In genomic region chr7:65076134-65076533, GRCm38 (mm10) we compare ENCODE assay signal across 24 mouse cellular contexts.
"Had no signal": no experiment of that assay in that cellular context is flagged by ENCODE, and none has a peak within 500 bp of the region (broad histone marks: within the 10 kb centered on the region; RNA-seq: fewer than 3 reads in every experiment).

No protein-coding gene starts in this region.

- H3K4me2 ChIP-seq: heart, embryonic 11.5 days; heart, embryonic 13.5 days; heart, embryonic 15.5 days; hindbrain, embryonic 13.5 days; hindbrain, embryonic 15.5 days; limb, embryonic 12.5 days; liver, embryonic 11.5 days; liver, embryonic 13.5 days had no signal

- H3K9ac ChIP-seq: forebrain, postnatal 0 days; heart, embryonic 13.5 days; heart, embryonic 15.5 days; hindbrain, embryonic 13.5 days; hindbrain, embryonic 15.5 days; limb, embryonic 12.5 days; liver, embryonic 13.5 days had no signal

- H3K27me3 ChIP-seq: heart, embryonic 13.5 days; heart, embryonic 15.5 days; hindbrain, embryonic 13.5 days; hindbrain, embryonic 15.5 days; limb, embryonic 12.5 days; liver, embryonic 13.5 days had no signal

- DNase-seq: forebrain, postnatal 0 days; gastrocnemius, postnatal 14 days; gastrocnemius, postnatal 36 days; heart, adult 2 months; heart, postnatal 14 days; heart, postnatal 36 days; kidney, adult 11 months; kidney, adult 8-10 months; kidney, postnatal 10 days; kidney, postnatal 25 days; kidney, postnatal 4 days; liver; liver, embryonic 13.5 days had no signal

- H3K4me1 ChIP-seq: heart, embryonic 13.5 days; heart, embryonic 15.5 days; limb, embryonic 12.5 days; liver, embryonic 13.5 days had no signal

- H3K9me3 ChIP-seq: heart, embryonic 13.5 days; heart, embryonic 15.5 days; hindbrain, embryonic 13.5 days; hindbrain, embryonic 15.5 days; limb, embryonic 10.5 days; limb, embryonic 12.5 days; liver, embryonic 13.5 days had no signal

- H3K27ac ChIP-seq: heart, adult 2 months; heart, embryonic 13.5 days; heart, embryonic 15.5 days; hindbrain, embryonic 13.5 days; hindbrain, embryonic 15.5 days; hindbrain, postnatal 0 days; limb, embryonic 10.5 days; limb, embryonic 12.5 days; liver, embryonic 13.5 days had no signal

- H3K4me3 ChIP-seq: heart, adult 2 months; heart, embryonic 13.5 days; heart, embryonic 15.5 days; hindbrain, embryonic 13.5 days; hindbrain, embryonic 15.5 days; left cerebral cortex, adult 2 months; limb, embryonic 10.5 days; limb, embryonic 12.5 days; liver, embryonic 13.5 days had no signal

- H3K36me3 ChIP-seq: heart, embryonic 13.5 days; heart, embryonic 15.5 days; hindbrain, embryonic 13.5 days; hindbrain, embryonic 15.5 days; limb, embryonic 10.5 days; limb, embryonic 12.5 days; liver, embryonic 13.5 days had no signal

- ATAC-seq: forebrain, postnatal 0 days; hindbrain, postnatal 0 days; intestine, embryonic 16.5 days had no signal
